Mouse (Mus musculus): ENCODE measurements at regions not wholly inside any gene's neighbourhood (a gene's known extent, or its start where the extent isn't known, plus 50 kb on each side); places are given as distances from the start of the nearest gene placed in this dataset.

DNA sequence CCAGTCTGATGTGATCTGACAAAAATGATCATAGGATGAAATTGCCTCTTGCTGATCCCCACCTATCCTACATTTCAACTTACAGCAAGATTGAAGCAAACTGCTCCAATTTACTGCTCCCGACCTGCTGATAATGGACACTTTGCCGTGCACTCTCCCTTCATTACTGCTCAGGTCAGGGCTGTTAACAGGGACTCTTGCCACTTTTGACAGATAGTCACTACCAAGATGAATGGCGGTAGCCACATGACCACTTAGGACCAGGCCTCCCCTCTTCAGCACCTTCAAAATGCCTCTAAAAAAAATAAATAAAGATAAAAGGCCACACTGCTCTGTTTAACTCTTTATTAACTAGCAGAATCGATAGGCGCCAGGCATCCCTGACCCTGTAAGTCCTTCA lies 199.2 kb upstream of the Sp4 start:
- no peaks in the 10 kb centered on the region for H3K79me2 ChIP-seq (ENCODE audit: control insufficient read depth, insufficient read depth)
- no peak overlapping the region for H3ac ChIP-seq (ENCODE audit: control insufficient read depth, insufficient read length, low read depth)
- no peak for TF ChIP-seq CEBPB (IDR thresholded peaks at IDR 0.05; ENCODE audit: low read depth)
- TF ChIP-seq MYOG (IDR thresholded peaks at IDR 0.05; ENCODE audit: control insufficient read depth, extremely low read depth, insufficient read length) = no peak
- no peak for TF ChIP-seq MAX (IDR thresholded peaks at IDR 0.05)
- TF ChIP-seq USF1 (IDR thresholded peaks at IDR 0.05; ENCODE audit: low read depth) = no peak
- TF ChIP-seq MYOD1 (IDR thresholded peaks at IDR 0.05; ENCODE audit: control insufficient read depth, insufficient read length, low read depth) = no peak
- no peak for TF ChIP-seq FOSL1 (IDR thresholded peaks at IDR 0.05; ENCODE audit: insufficient read depth, low read length, poor library complexity, severe bottlenecking)
- no peak for TF ChIP-seq CTCF (IDR thresholded peaks at IDR 0.05; ENCODE audit: control insufficient read depth, insufficient read depth, insufficient read length)
- no peaks in the 10 kb centered on the region for H3K27me3 ChIP-seq (ENCODE audit: control insufficient read depth, insufficient read depth, insufficient read length)
- H3K4me3 ChIP-seq (ENCODE audit: insufficient read depth, poor library complexity, severe bottlenecking) = no peak overlapping the region
- H3K79me3 ChIP-seq (ENCODE audit: low read depth) = no peaks in the 10 kb centered on the region
- no peaks in the 10 kb centered on the region for H3K36me3 ChIP-seq (ENCODE audit: control insufficient read depth, insufficient read depth)

GRCm38 (mm10) chr12:118488038-118488437 lies 186.8 kb upstream of the Sp4 start:
- no peak overlapping the region for H3ac ChIP-seq (ENCODE audit: control insufficient read depth, insufficient read length, low read depth)
- H3K4me3 ChIP-seq (ENCODE audit: insufficient read depth, poor library complexity, severe bottlenecking) = no peak overlapping the region
- no peaks in the 10 kb centered on the region for H3K79me3 ChIP-seq (ENCODE audit: low read depth)
- no peak for TF ChIP-seq MYOD1 (IDR thresholded peaks at IDR 0.05; ENCODE audit: control insufficient read depth, insufficient read length, low read depth)
- H3K27me3 ChIP-seq (ENCODE audit: control insufficient read depth, insufficient read depth, insufficient read length) = no peaks in the 10 kb centered on the region
- no peaks in the 10 kb centered on the region for H3K36me3 ChIP-seq (ENCODE audit: control insufficient read depth, insufficient read depth)
- H3K79me2 ChIP-seq (ENCODE audit: control insufficient read depth, insufficient read depth) = no peaks in the 10 kb centered on the region

GRCm38 (mm10) chr12:118486434-118486833 lies 185.2 kb upstream of the Sp4 start:
- Histone ChIP-seq H3K36me3 (ENCODE audit: control insufficient read depth, insufficient read depth) (no peaks in the 10 kb centered on the region), H3K27me3 (ENCODE audit: control insufficient read depth, insufficient read depth, insufficient read length) (no peaks in the 10 kb centered on the region), H3K79me3 (ENCODE audit: low read depth) (no peaks in the 10 kb centered on the region), H3ac (ENCODE audit: control insufficient read depth, insufficient read length, low read depth) (no peak overlapping the region), H3K4me3 (ENCODE audit: insufficient read depth, poor library complexity, severe bottlenecking) (no peak overlapping the region), H3K79me2 (ENCODE audit: control insufficient read depth, insufficient read depth) (no peaks in the 10 kb centered on the region)
- no peak for TF ChIP-seq FOSL1 (IDR thresholded peaks at IDR 0.05; ENCODE audit: insufficient read depth, low read length, poor library complexity, severe bottlenecking)
- TF ChIP-seq CTCF (IDR thresholded peaks at IDR 0.05; ENCODE audit: control insufficient read depth, insufficient read depth, insufficient read length) = no peak

GRCm38 (mm10) chr12:118481347-118481746 lies 180.1 kb upstream of the Sp4 start:
- H3K79me2 ChIP-seq (ENCODE audit: control insufficient read depth, insufficient read depth) = no peaks in the 10 kb centered on the region
- no peaks in the 10 kb centered on the region for H3K79me3 ChIP-seq (ENCODE audit: low read depth)
- no peak overlapping the region for H3K4me3 ChIP-seq (ENCODE audit: insufficient read depth, poor library complexity, severe bottlenecking)
- H3ac ChIP-seq (ENCODE audit: control insufficient read depth, insufficient read length, low read depth) = no peak overlapping the region
- TF ChIP-seq MYOD1 (IDR thresholded peaks at IDR 0.05; ENCODE audit: control insufficient read depth, insufficient read length, low read depth) (no peak), CTCF (IDR thresholded peaks at IDR 0.05; ENCODE audit: control insufficient read depth, insufficient read depth, insufficient read length) (no peak), FOSL1 (IDR thresholded peaks at IDR 0.05; ENCODE audit: insufficient read depth, low read length, poor library complexity, severe bottlenecking) (no peak)
- no peaks in the 10 kb centered on the region for H3K36me3 ChIP-seq (ENCODE audit: control insufficient read depth, insufficient read depth)
- H3K27me3 ChIP-seq (ENCODE audit: control insufficient read depth, insufficient read depth, insufficient read length) = no peaks in the 10 kb centered on the region

GRCm38 (mm10) chr12:118474732-118475131 lies 173.5 kb upstream of the Sp4 start:
- no peak overlapping the region for H3K4me3 ChIP-seq (ENCODE audit: insufficient read depth, poor library complexity, severe bottlenecking)
- TF ChIP-seq FOSL1 (IDR thresholded peaks at IDR 0.05; ENCODE audit: insufficient read depth, low read length, poor library complexity, severe bottlenecking) = no peak
- TF ChIP-seq CEBPB (IDR thresholded peaks at IDR 0.05; ENCODE audit: low read depth) = no peak
- TF ChIP-seq MYOG (IDR thresholded peaks at IDR 0.05; ENCODE audit: control insufficient read depth, extremely low read depth, insufficient read length) = no peak
- TF ChIP-seq CTCF (IDR thresholded peaks at IDR 0.05; ENCODE audit: control insufficient read depth, insufficient read depth, insufficient read length) = no peak
- no peak for TF ChIP-seq MYOD1 (IDR thresholded peaks at IDR 0.05; ENCODE audit: control insufficient read depth, insufficient read length, low read depth)
- TF ChIP-seq MAX (IDR thresholded peaks at IDR 0.05) = no peak
- no peak for TF ChIP-seq USF1 (IDR thresholded peaks at IDR 0.05; ENCODE audit: low read depth)
- H3K27me3 ChIP-seq (ENCODE audit: control insufficient read depth, insufficient read depth, insufficient read length) = no peaks in the 10 kb centered on the region
- H3K79me3 ChIP-seq (ENCODE audit: low read depth) = no peaks in the 10 kb centered on the region
- H3ac ChIP-seq (ENCODE audit: control insufficient read depth, insufficient read length, low read depth) = no peak overlapping the region
- no peaks in the 10 kb centered on the region for H3K79me2 ChIP-seq (ENCODE audit: control insufficient read depth, insufficient read depth)
- H3K36me3 ChIP-seq (ENCODE audit: control insufficient read depth, insufficient read depth) = no peaks in the 10 kb centered on the region

- TF ChIP-seq FOSL1 (IDR thresholded peaks at IDR 0.05; ENCODE audit: insufficient read depth, low read length, poor library complexity, severe bottlenecking) = no peak
- no peak for TF ChIP-seq MYOD1 (IDR thresholded peaks at IDR 0.05; ENCODE audit: control insufficient read depth, insufficient read length, low read depth)
- Histone ChIP-seq H3K79me3 (ENCODE audit: low read depth) (no peaks in the 10 kb centered on the region), H3K27me3 (ENCODE audit: control insufficient read depth, insufficient read depth, insufficient read length) (no peaks in the 10 kb centered on the region), H3ac (ENCODE audit: control insufficient read depth, insufficient read length, low read depth) (no peak overlapping the region), H3K4me3 (ENCODE audit: insufficient read depth, poor library complexity, severe bottlenecking) (no peak overlapping the region), H3K79me2 (ENCODE audit: control insufficient read depth, insufficient read depth) (no peaks in the 10 kb centered on the region), H3K36me3 (ENCODE audit: control insufficient read depth, insufficient read depth) (no peaks in the 10 kb centered on the region)
Observed at GRCm38 (mm10) chr12:118466837-118467236, 165.6 kb upstream of the Sp4 start.
